Mouse (Mus musculus): Measurements from ENCODE around the gene Rom1. TPM values are rescaled to one million over a fixed set of nuclear protein-coding genes. Genes with fewer than 3 reads are reported as not detected.

The Rom1 gene
- polyA plus RNA-seq (2012; rRNA removed; ENCODE audit: low replicate concordance), result 13.6 and 15.0 TPM in 2 replicates

GRCm38 (mm10) chr19:8929224-8930088 is at the start of gene Rom1, which contains the start of gene Eml3:
Gene Rom1, minus strand, starts transcription at chr19:8929356.
Gene Eml3, plus strand, starts transcription at chr19:8929552.

DNA sequence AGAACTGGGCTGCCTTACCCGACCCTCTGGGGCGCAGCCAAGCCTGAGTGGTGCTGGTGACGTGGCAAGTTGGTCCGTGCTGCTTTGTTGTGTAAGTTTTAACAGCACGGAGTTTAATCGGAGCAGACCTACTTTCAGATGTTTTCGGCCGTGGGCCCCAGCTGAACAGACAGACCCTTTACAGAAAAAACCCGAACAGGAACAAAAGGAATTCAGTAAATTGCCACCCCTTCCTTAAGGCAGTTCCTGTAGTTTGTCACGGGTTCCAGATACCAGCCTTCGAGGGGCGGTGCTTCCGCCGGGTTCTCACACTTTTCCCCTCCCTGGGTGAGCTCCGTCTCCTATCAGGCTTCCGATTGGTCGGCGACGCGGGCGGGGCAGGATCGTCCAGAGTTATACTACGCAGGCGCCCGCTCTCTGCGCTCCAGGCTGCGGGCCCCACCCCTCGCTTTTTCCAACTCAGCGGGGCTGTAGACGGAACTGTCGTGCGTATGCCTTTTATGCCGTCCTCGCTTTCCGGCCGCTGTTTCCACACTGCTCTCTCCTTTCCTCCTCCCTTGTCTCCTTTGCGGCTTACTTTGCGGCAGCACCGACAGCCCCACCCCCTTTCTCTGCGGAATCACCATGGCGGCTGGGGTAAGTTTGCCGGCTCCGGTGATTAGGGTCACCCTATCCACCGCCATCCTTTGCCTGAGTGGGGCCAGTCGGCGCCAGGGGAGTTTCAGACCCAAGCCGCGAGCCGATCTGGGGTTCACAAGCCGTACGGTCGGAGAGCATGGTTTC is 37.6 kb upstream of the Rom1 start, which contains the start of gene Eef1g:
Gene Eef1g (plus strand): TSS at position 452 of the 783 bp plus-strand sequence.

GRCm38 (mm10) chr19:8953135-8954039 is 24.2 kb upstream of the Rom1 start, which contains the start of gene Tut1:
Gene Tut1, plus strand, starts transcription at chr19:8953847.

GRCm38 (mm10) chr19:8941515-8942217 is 12.5 kb upstream of the Rom1 start, which contains the start of gene Mta2:
Gene Mta2, plus strand, starts transcription at chr19:8941875.

DNA sequence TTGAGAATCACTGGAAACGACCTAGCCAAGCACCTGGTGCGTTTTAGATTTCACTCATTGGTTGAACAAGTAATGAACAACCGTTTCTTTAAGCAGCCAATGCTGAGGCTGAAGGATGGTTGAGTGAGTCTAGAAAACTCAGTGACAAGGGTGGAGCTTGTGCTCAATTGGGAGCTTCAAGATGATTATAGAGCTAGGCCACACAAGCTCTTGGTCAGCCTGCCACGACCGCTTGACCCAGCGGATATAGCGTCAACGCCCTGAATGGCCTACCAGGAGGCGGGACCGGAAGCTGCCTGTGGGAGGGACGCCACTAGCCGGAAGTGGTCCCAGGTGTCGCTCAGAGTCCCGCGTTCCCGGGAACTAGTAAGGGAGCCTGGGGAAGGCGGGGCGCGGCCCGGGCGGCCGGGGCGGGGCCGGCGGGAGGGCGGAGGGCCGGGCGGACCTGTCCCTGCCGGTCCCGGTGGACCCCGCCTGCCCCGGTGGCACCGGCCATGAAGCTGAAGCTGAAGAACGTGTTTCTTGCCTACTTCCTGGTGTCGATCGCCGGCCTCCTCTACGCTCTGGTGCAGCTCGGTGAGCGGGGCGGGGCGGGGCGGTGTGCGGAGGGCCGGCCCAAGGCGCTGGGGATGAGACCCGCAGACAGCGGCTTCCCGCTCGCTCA is 9.0 kb downstream of the Rom1 start, which contains the start of gene B3gat3:
Gene B3gat3 (plus strand): TSS at position 302 of the 664 bp plus-strand sequence.

DNA sequence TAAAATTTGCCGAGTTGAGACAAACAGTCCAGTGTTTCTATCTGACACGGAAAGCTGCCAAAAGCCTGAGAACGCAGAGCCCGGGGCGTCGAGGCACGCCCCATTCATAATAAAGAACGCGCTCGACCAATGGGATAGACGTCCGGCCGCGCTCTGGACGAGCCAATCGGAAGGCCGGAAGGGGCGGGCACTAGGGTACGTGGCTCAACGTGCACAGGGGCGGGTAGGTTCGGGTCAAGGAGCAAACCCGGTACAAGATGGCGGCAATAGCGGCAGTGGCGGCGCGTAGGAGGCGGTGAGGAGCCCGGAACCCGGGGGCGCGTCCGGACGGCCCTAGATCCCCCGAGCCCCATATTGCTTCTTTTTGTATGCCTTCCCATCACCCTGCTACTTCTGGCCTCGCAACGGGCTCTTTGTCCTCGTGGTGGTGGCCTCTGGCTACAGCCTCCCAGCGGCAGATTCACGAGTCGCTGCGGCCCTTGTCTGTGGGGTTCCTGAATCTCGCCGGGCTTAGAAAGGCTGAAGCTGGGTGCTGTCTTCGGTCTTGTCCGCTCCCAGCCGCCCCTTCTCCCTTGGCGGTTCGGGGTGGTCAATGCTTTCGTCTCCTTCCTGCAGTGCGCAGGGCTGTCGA is 31.2 kb downstream of the Rom1 start, which contains the start of gene Ganab:
Gene Ganab (plus strand): TSS at position 207 of the 631 bp plus-strand sequence.

DNA sequence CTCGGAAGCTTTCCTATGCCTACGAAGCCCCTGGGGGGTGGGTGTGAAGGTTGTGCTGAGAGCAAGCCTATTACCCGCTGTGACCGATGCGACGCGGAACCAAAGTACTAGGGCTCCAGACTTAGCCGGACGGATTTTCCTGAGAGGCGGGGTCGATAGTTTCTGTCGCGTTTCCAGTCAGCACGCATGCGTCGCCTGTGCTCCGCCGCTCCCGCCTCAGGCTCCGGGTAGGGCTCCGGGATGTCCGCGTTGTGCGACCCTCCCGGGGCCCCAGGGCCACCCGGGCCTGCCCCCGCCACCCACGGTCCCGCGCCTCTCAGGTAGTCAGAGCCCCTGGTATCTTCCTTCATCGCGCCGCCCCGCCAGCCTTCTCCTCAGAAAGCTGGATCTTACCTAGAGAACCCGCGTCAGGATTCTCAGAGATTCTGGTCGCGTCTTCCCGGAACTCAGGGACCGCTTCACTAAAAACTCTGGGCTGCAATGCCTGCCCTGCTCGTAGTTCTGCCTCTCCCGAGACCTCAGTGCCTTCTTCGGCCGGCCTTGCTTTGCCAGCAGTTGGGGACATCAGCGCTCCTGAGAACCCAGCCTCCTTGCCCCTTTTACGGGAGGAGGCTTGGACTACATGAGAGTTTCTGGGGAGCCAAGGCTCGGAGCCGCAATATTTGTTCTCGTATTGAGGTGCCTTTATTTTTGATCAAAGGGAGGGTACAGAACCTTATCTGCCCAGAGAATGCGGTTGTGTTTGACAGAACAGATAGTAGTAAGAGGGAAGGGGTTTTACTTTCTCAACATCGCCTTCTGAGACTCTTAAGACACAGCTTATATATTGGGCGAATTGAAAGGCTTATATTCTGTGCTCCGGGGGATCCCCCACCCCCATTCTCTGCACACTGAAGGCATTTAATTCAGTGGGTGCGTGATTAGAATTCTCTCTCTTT is 36.1 kb downstream of the Rom1 start, which contains the start of gene Ints5:
Gene Ints5 (plus strand): TSS at position 177 of the 938 bp plus-strand sequence.

DNA sequence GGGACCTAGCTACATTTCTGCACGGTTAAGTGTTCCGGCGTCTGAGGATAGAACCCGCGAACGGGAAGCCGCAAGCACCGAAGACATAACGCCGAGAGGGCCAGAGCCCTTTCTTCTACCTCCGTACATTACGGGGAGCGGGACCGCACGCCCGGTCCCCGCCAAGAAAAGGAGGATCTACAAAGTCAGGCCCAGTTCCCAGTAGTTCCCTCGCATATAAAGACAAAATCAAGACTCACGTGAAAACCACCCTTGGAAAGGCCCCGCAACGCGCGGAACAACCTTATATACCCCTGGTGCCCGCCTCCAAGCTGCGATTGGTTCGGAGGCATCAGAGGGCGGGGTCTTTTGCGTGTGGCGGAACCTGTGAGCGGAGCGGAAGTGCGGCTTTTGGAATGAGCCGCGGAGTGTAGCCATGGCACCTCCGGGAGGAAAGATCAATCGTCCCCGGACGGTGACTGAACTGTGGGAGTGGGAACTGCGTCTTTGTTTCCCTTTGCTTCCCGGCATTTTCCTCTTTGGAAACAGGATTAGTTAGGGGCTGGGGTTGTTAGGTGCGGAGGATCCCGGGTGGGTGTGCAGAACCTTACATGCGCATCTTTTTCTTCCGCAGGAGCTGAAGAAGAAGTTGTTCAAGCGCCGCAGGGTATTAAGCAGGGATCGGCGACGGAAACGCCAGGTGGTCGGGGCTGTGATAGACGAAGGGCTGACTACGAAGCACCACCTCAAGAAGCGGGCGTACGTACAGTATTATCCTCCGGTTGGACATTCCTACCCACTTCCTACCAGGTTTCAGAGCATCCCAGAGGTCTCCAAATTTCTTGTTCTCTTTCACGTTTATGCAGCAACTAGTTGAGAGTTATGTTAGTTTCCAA is 40.4 kb downstream of the Rom1 start, which contains the start of the genes 1810009A15Rik and Gm49416:
Gene 1810009A15Rik (plus strand): TSS at position 343 of the 875 bp plus-strand sequence.
Gene Gm49416 (plus strand): TSS at position 416 of the 875 bp plus-strand sequence.

GRCm38 (mm10) chr19:8883616-8884015 is 45.5 kb downstream of the Rom1 start, which contains the start of the genes Lbhd1 and Gm49403:
Gene Lbhd1, plus strand, starts transcription at chr19:8883732.
Gene Gm49403, plus strand, starts transcription at chr19:8883930.

GRCm38 (mm10) chr19:8880311-8881033 is 48.7 kb downstream of the Rom1 start, which contains the start of gene Uqcc3:
Gene Uqcc3, minus strand, starts transcription at chr19:8880923.

Other genes with a start within 250 kb of the Rom1 start
- 230 and 245 TPM in 2 replicates for gene Slc3a2, start 206.0 kb downstream of the Rom1 start, polyA plus RNA-seq (2012; rRNA removed; ENCODE audit: low replicate concordance)
- 29.9 and 51.4 TPM in 2 replicates for gene Wdr74, start 193.5 kb downstream of the Rom1 start, polyA plus RNA-seq (2012; rRNA removed; ENCODE audit: low replicate concordance)
- gene 1700092M07Rik, start 188.6 kb downstream of the Rom1 start, polyA plus RNA-seq (2012; rRNA removed; ENCODE audit: low replicate concordance), result not detected in 2 replicates
- 89.0 and 134 TPM in 2 replicates for gene Stx5a, start 187.9 kb downstream of the Rom1 start, polyA plus RNA-seq (2012; rRNA removed; ENCODE audit: low replicate concordance)
- 93.8 and 152 TPM in 2 replicates for gene Nxf1, start 172.3 kb downstream of the Rom1 start, polyA plus RNA-seq (2012; rRNA removed; ENCODE audit: low replicate concordance)
- gene Tmem223, start 158.4 kb downstream of the Rom1 start, polyA plus RNA-seq (2012; rRNA removed; ENCODE audit: low replicate concordance), result 255 and 279 TPM in 2 replicates
- 92.4 and 101 TPM in 2 replicates for gene Tmem179b, start 154.9 kb downstream of the Rom1 start, polyA plus RNA-seq (2012; rRNA removed; ENCODE audit: low replicate concordance)
- gene Taf6l, start 142.9 kb downstream of the Rom1 start, polyA plus RNA-seq (2012; rRNA removed; ENCODE audit: low replicate concordance), result 15.5 and 19.6 TPM in 2 replicates
- 72.1 and 72.3 TPM in 2 replicates for gene Polr2g, start 130.8 kb downstream of the Rom1 start, polyA plus RNA-seq (2012; rRNA removed; ENCODE audit: low replicate concordance)
- gene Zbtb3, start 126.8 kb downstream of the Rom1 start, polyA plus RNA-seq (2012; rRNA removed; ENCODE audit: low replicate concordance), result 2.1 and 3.7 TPM in 2 replicates
- gene Ttc9c, start 110.0 kb downstream of the Rom1 start, polyA plus RNA-seq (2012; rRNA removed; ENCODE audit: low replicate concordance), result 19.7 and 28.1 TPM in 2 replicates
- 13.8 and 28.4 TPM in 2 replicates for gene Hnrnpul2, start 109.3 kb downstream of the Rom1 start, polyA plus RNA-seq (2012; rRNA removed; ENCODE audit: low replicate concordance)
- gene AC129217.1, start 99.6 kb downstream of the Rom1 start, polyA plus RNA-seq (2012; rRNA removed; ENCODE audit: low replicate concordance), result 1.4 TPM in 1 of 2 replicates, not detected in the other
- 401 and 771 TPM in 2 replicates for gene Bscl2, start 91.9 kb downstream of the Rom1 start, polyA plus RNA-seq (2012; rRNA removed; ENCODE audit: low replicate concordance)
- 0.45 and 1.2 TPM in 2 replicates for gene Gng3, start 90.2 kb downstream of the Rom1 start, polyA plus RNA-seq (2012; rRNA removed; ENCODE audit: low replicate concordance)
- gene Lrrn4cl, start 78.6 kb downstream of the Rom1 start, polyA plus RNA-seq (2012; rRNA removed; ENCODE audit: low replicate concordance), result 14.5 and 30.5 TPM in 2 replicates
- 98.3 and 108 TPM in 2 replicates for gene Ubxn1, start 57.9 kb downstream of the Rom1 start, polyA plus RNA-seq (2012; rRNA removed; ENCODE audit: low replicate concordance)
- 37.3 and 43.9 TPM in 2 replicates for gene Uqcc3, start 48.4 kb downstream of the Rom1 start, polyA plus RNA-seq (2012; rRNA removed; ENCODE audit: low replicate concordance)
- 2.7 and 4.3 TPM in 2 replicates for gene Lbhd1, start 45.6 kb downstream of the Rom1 start, polyA plus RNA-seq (2012; rRNA removed; ENCODE audit: low replicate concordance)
- not detected in 2 replicates for gene Gm49403, start 45.4 kb downstream of the Rom1 start, polyA plus RNA-seq (2012; rRNA removed; ENCODE audit: low replicate concordance)
- 25.8 and 26.2 TPM in 2 replicates for gene 1810009A15Rik, start 40.5 kb downstream of the Rom1 start, polyA plus RNA-seq (2012; rRNA removed; ENCODE audit: low replicate concordance)
- 0.34 TPM in 1 of 2 replicates, not detected in the other for gene Gm49416, start 40.4 kb downstream of the Rom1 start, polyA plus RNA-seq (2012; rRNA removed; ENCODE audit: low replicate concordance)
- gene Ints5, start 36.4 kb downstream of the Rom1 start, polyA plus RNA-seq (2012; rRNA removed; ENCODE audit: low replicate concordance), result 19.2 and 38.4 TPM in 2 replicates
- 101 and 184 TPM in 2 replicates for gene Ganab, start 31.3 kb downstream of the Rom1 start, polyA plus RNA-seq (2012; rRNA removed; ENCODE audit: low replicate concordance)
- 78.6 and 99.5 TPM in 2 replicates for gene B3gat3, start 9.0 kb downstream of the Rom1 start, polyA plus RNA-seq (2012; rRNA removed; ENCODE audit: low replicate concordance)
- 53.7 and 84.8 TPM in 2 replicates for gene Eml3, start 196 bp upstream of the Rom1 start, polyA plus RNA-seq (2012; rRNA removed; ENCODE audit: low replicate concordance)
- 20.1 and 44.4 TPM in 2 replicates for gene Mta2, start 12.5 kb upstream of the Rom1 start, polyA plus RNA-seq (2012; rRNA removed; ENCODE audit: low replicate concordance)
- gene Tut1, start 24.5 kb upstream of the Rom1 start, polyA plus RNA-seq (2012; rRNA removed; ENCODE audit: low replicate concordance), result 15.9 and 30.2 TPM in 2 replicates
- gene Eef1g, start 37.7 kb upstream of the Rom1 start, polyA plus RNA-seq (2012; rRNA removed; ENCODE audit: low replicate concordance), result 255 and 492 TPM in 2 replicates
- 56.5 and 94.9 TPM in 2 replicates for gene Ahnak, start 59.9 kb upstream of the Rom1 start, polyA plus RNA-seq (2012; rRNA removed; ENCODE audit: low replicate concordance)
- 0.49 and 24.9 TPM in 2 replicates for gene Scgb1a1, start 158.6 kb upstream of the Rom1 start, polyA plus RNA-seq (2012; rRNA removed; ENCODE audit: low replicate concordance)
- gene Asrgl1, start 206.3 kb upstream of the Rom1 start, polyA plus RNA-seq (2012; rRNA removed; ENCODE audit: low replicate concordance), result 3.2 and 6.8 TPM in 2 replicates